Mouse (Mus musculus): ENCODE measurements at regions not wholly inside any gene's neighbourhood (a gene's known extent, or its start where the extent isn't known, plus 50 kb on each side); places are given as distances from the start of the nearest gene placed in this dataset.
"Not testable (repeated sequence)": the region's sequence is repeated elsewhere in the genome, so short reads cannot be mapped to it uniquely, and the experiment has no call there.

- ATAC-seq (peak; percentile 52; the same call in 1 of the 2 replicates), DNase-seq (ENCODE audit: low spot score) (peak; percentile 85)
- H3K4me2 ChIP-seq (ENCODE audit: low read length) = no peak overlapping the region
- no peak overlapping the region for H3K27ac ChIP-seq (ENCODE audit: low read depth, low read length)
- H3K4me1 ChIP-seq (ENCODE audit: control insufficient read depth, insufficient read depth, low read length) = no peaks in the 10 kb centered on the region
- H3K27me3 ChIP-seq (replicated peaks; ENCODE audit: control insufficient read depth, insufficient read depth, low read length) = no peaks in the 10 kb centered on the region
- no peak overlapping the region for H3K9ac ChIP-seq (ENCODE audit: low read length)
- WGBS = 6% methylated on average over 9 of the region's 9 CpGs
- no peaks in the 10 kb centered on the region for H3K9me3 ChIP-seq (replicated peaks; ENCODE audit: control insufficient read depth, low read length)
- no peaks in the 10 kb centered on the region for H3K36me3 ChIP-seq (ENCODE audit: control insufficient read depth, insufficient read depth, low read length)
- H3K4me3 ChIP-seq (ENCODE audit: low read depth, low read length) = no peak overlapping the region
Observed at GRCm38 (mm10) chr8:37159481-37159880, 166.1 kb downstream of the AI429214 start.

DNA sequence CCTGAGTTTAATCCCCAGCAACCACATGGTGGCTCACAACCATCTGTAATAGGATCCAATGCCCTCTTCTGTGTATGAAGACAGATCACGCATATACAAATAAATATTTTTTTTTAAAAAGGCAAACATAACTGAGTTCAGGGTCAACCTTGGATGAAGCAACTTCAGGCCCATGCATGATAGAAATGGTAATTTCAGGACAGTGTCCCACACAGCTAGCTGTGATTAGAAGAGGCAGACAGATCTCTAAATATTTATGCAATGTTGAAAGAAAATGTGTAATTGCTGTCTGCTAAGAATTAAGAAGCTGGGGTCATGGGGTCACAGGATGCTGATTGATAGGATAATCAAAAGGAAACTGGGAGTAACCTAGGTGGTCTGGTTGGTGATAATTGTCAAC, 203.5 kb downstream of the AI429214 start:
- ATAC-seq = no peak

GRCm38 (mm10) chr8:37215894-37216293, 222.5 kb downstream of the AI429214 start:
- no peak overlapping the region for H3K4me3 ChIP-seq (ENCODE audit: low read depth, low read length)
- H3K4me2 ChIP-seq (ENCODE audit: low read length) = no peak overlapping the region
- H3K4me1 ChIP-seq (ENCODE audit: control insufficient read depth, insufficient read depth, low read length) = no peaks in the 10 kb centered on the region
- 82% methylated on average over 4 of the region's 4 CpGs for WGBS
- no peak overlapping the region for H3K9ac ChIP-seq (ENCODE audit: low read length)
- H3K27ac ChIP-seq (ENCODE audit: low read depth, low read length) = no peak overlapping the region
- H3K27me3 ChIP-seq (replicated peaks; ENCODE audit: control insufficient read depth, insufficient read depth, low read length) = no peaks in the 10 kb centered on the region
- no peaks in the 10 kb centered on the region for H3K9me3 ChIP-seq (replicated peaks; ENCODE audit: control insufficient read depth, low read length)
- DNase-seq (ENCODE audit: low spot score) (peak; percentile 33), ATAC-seq (no peak)
- no peaks in the 10 kb centered on the region for H3K36me3 ChIP-seq (ENCODE audit: control insufficient read depth, insufficient read depth, low read length)

More for the DNA sequence above, 203.5 kb downstream of the AI429214 start:
- 93% methylated on average over 1 of the region's 1 CpGs for WGBS
- Histone ChIP-seq H3K4me3 (ENCODE audit: low read depth, low read length) (no peak overlapping the region), H3K9me3 (replicated peaks; ENCODE audit: control insufficient read depth, low read length) (no peaks in the 10 kb centered on the region), H3K4me1 (ENCODE audit: control insufficient read depth, insufficient read depth, low read length) (no peaks in the 10 kb centered on the region), H3K9ac (ENCODE audit: low read length) (no peak overlapping the region), H3K36me3 (ENCODE audit: control insufficient read depth, insufficient read depth, low read length) (no peaks in the 10 kb centered on the region), H3K4me2 (ENCODE audit: low read length) (no peak overlapping the region), H3K27ac (ENCODE audit: low read depth, low read length) (no peak overlapping the region), H3K27me3 (replicated peaks; ENCODE audit: control insufficient read depth, insufficient read depth, low read length) (no peaks in the 10 kb centered on the region)
- DNase-seq (ENCODE audit: low spot score) = no peak

DNA sequence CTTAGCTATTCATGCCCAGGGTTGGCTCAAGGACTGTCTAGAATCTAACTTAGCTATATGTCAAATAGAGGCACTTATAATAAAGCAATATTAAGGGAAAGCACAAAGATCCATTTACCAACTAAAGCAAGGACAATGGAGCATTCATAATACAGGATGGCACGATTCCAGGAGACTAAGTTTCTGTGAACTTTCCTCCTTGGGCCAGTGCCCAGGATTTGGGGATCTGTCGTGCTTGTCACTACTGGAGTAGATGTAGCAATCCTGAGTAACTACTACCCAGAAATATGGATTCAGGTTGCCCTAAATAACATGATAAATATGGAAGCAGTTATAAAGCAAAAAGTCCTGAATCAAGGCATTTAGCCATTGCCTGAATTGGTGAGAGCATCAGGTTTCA, 233.7 kb downstream of the AI429214 start:
- no peak for DNase-seq (ENCODE audit: low spot score)
- no peak overlapping the region for H3K27ac ChIP-seq (ENCODE audit: low read depth, low read length)
- no peaks in the 10 kb centered on the region for H3K27me3 ChIP-seq (replicated peaks; ENCODE audit: control insufficient read depth, insufficient read depth, low read length)
- H3K9ac ChIP-seq (ENCODE audit: low read length) = no peak overlapping the region
- WGBS = 62% methylated on average over 2 of the region's 2 CpGs
- no peaks in the 10 kb centered on the region for H3K4me1 ChIP-seq (ENCODE audit: control insufficient read depth, insufficient read depth, low read length)
- no peaks in the 10 kb centered on the region for H3K9me3 ChIP-seq (replicated peaks; ENCODE audit: control insufficient read depth, low read length)
- no peak overlapping the region for H3K4me2 ChIP-seq (ENCODE audit: low read length)
- no peak overlapping the region for H3K4me3 ChIP-seq (ENCODE audit: low read depth, low read length)
- H3K36me3 ChIP-seq (ENCODE audit: control insufficient read depth, insufficient read depth, low read length) = no peaks in the 10 kb centered on the region
- ATAC-seq = no peak

- Histone ChIP-seq H3K4me3 (ENCODE audit: low read depth, low read length) (no peak overlapping the region), H3K36me3 (ENCODE audit: control insufficient read depth, insufficient read depth, low read length) (no peaks in the 10 kb centered on the region), H3K9ac (ENCODE audit: low read length) (no peak overlapping the region), H3K4me2 (ENCODE audit: low read length) (no peak overlapping the region), H3K27ac (ENCODE audit: low read depth, low read length) (no peak overlapping the region), H3K27me3 (replicated peaks; ENCODE audit: control insufficient read depth, insufficient read depth, low read length) (no peaks in the 10 kb centered on the region), H3K4me1 (ENCODE audit: control insufficient read depth, insufficient read depth, low read length) (no peaks in the 10 kb centered on the region), H3K9me3 (replicated peaks; ENCODE audit: control insufficient read depth, low read length) (no peaks in the 10 kb centered on the region)
- 80% methylated on average over 2 of the region's 2 CpGs for WGBS
- no peak for ATAC-seq
- no peak for DNase-seq (ENCODE audit: low spot score)
Observed at GRCm38 (mm10) chr8:37237306-37237705, 243.9 kb downstream of the AI429214 start.

DNA sequence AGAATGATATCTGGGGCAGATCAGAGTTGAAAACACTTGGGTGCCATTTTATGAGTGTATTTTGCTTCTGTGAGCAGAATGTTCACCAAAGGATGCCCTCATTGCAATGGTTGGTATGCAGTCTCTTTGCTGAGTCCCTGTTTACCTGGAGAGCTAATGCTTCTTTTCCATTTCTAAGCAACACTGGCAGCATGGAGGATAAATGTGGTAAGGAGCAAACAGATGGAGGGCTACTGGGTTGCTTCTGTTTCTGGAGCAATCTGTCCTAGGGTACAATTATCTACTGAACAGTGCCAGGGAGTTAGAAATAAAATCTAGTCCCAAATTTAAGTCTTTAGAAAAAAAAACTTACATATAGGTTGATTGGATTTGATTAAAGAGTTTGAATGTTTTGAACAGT, 245.9 kb downstream of the AI429214 start:
- Histone ChIP-seq H3K4me3 (ENCODE audit: low read depth, low read length) (no peak overlapping the region), H3K36me3 (ENCODE audit: control insufficient read depth, insufficient read depth, low read length) (no peaks in the 10 kb centered on the region), H3K27ac (ENCODE audit: low read depth, low read length) (no peak overlapping the region), H3K4me1 (ENCODE audit: control insufficient read depth, insufficient read depth, low read length) (no peaks in the 10 kb centered on the region), H3K4me2 (ENCODE audit: low read length) (no peak overlapping the region), H3K9me3 (replicated peaks; ENCODE audit: control insufficient read depth, low read length) (no peaks in the 10 kb centered on the region), H3K9ac (ENCODE audit: low read length) (no peak overlapping the region), H3K27me3 (replicated peaks; ENCODE audit: control insufficient read depth, insufficient read depth, low read length) (no peaks in the 10 kb centered on the region)
- no peak for DNase-seq (ENCODE audit: low spot score)
- no peak for ATAC-seq

- H3K36me3 ChIP-seq (ENCODE audit: control insufficient read depth, insufficient read depth, low read length); H3K9ac ChIP-seq (ENCODE audit: low read length); H3K27ac ChIP-seq (ENCODE audit: low read depth, low read length); H3K4me3 ChIP-seq (ENCODE audit: low read depth, low read length); H3K4me2 ChIP-seq (ENCODE audit: low read length); H3K9me3 ChIP-seq (replicated peaks; ENCODE audit: control insufficient read depth, low read length); DNase-seq (ENCODE audit: low spot score); ATAC-seq; H3K27me3 ChIP-seq (replicated peaks; ENCODE audit: control insufficient read depth, insufficient read depth, low read length); H3K4me1 ChIP-seq (ENCODE audit: control insufficient read depth, insufficient read depth, low read length): not testable (repeated sequence)
- WGBS = 88% methylated on average over 7 of the region's 7 CpGs
Observed at GRCm38 (mm10) chr8:37251234-37251633, 257.8 kb downstream of the AI429214 start.

DNA sequence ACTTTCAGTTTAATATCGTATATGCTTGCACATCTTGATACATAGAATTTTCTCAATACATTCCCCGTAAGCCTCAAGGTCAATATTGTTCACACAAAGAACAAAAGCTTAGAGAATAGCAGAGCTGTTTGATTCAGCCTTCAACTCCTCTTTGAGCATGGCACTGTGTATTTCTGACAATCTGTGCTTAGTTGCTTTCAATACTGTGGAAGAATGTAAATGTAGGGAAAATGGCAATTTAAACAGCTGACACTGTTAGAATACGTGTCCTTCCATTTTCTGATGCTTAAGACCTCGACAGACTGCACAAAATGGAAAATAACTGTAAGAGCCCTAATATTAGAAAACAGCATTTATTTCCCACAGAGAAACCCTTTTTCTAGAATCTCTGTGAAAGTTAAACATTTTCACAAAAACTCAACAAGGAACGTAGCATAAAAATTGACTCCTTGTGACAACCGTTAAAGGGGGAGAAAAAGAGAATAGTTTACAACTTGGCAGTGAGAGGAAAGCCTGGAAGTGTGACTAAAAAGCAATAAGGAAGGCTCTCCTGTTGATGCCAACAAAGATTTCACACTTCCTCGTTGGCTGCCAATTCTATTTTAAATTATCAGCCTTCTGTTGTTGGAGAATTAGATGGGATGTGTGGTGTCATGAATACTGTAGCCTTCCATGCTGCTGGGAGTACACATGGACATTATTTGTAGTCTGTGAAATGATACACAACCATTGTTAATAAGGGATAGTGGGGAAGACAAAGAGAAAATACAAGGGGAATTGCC, 297.9 kb downstream of the AI429214 start:
- no peak overlapping the region for H3K4me3 ChIP-seq (ENCODE audit: low read depth, low read length)
- no peak overlapping the region for H3K27ac ChIP-seq (ENCODE audit: low read depth, low read length)
- no peaks in the 10 kb centered on the region for H3K4me1 ChIP-seq (ENCODE audit: control insufficient read depth, insufficient read depth, low read length)
- H3K27me3 ChIP-seq (replicated peaks; ENCODE audit: control insufficient read depth, insufficient read depth, low read length) = no peaks in the 10 kb centered on the region
- H3K4me2 ChIP-seq (ENCODE audit: low read length) = no peak overlapping the region
- no peaks in the 10 kb centered on the region for H3K9me3 ChIP-seq (replicated peaks; ENCODE audit: control insufficient read depth, low read length)
- no peak overlapping the region for H3K9ac ChIP-seq (ENCODE audit: low read length)
- WGBS = 72% methylated on average over 7 of the region's 7 CpGs
- DNase-seq (ENCODE audit: low spot score) = peak; percentile 62
- H3K36me3 ChIP-seq (ENCODE audit: control insufficient read depth, insufficient read depth, low read length) = no peaks in the 10 kb centered on the region
- peak; percentile 68; the same call in 1 of the 2 replicates for ATAC-seq

All from forebrain, embryonic 14.5 days (tissue).